Mouse (Mus musculus): Measurements from ENCODE around the gene Zfp442. TPM values are rescaled to one million over a fixed set of nuclear protein-coding genes. Genes with fewer than 3 reads are reported as not detected.

Gene Zfp442
- polyA plus RNA-seq (2017; shearing (Covaris generic)), result 4.7 TPM

GRCm38 (mm10) chr2:150451180-150451919 lies at the start of gene Zfp442:
Gene Zfp442, minus strand, starts transcription at chr2:150451486.

GRCm38 (mm10) chr2:150484939-150485778 lies 33.9 kb upstream of the Zfp442 start, which contains the start of gene Zfp345:
Gene Zfp345, minus strand, starts transcription at chr2:150485091.

GRCm38 (mm10) chr2:150362113-150362877 lies 89.0 kb downstream of the Zfp442 start, which contains the start of gene 3300002I08Rik:
Gene 3300002I08Rik, minus strand, starts transcription at chr2:150362765.

Other genes with a start within 250 kb of the Zfp442 start
- gene Zfp937, start 233.4 kb downstream of the Zfp442 start, polyA plus RNA-seq (2017; shearing (Covaris generic)), result 0.68 TPM
- 4.4 TPM for gene Gm21994, start 195.9 kb downstream of the Zfp442 start, polyA plus RNA-seq (2017; shearing (Covaris generic))
- not detected for gene Gm14124, start 194.0 kb downstream of the Zfp442 start, polyA plus RNA-seq (2017; shearing (Covaris generic))
- 1.8 TPM for gene Gm10130, start 127.8 kb downstream of the Zfp442 start, polyA plus RNA-seq (2017; shearing (Covaris generic))
- gene 3300002I08Rik, start 88.7 kb downstream of the Zfp442 start, polyA plus RNA-seq (2017; shearing (Covaris generic)), result 0.68 TPM
- gene Zfp345, start 33.6 kb upstream of the Zfp442 start, polyA plus RNA-seq (2017; shearing (Covaris generic)), result 0.13 TPM
- gene Cst7, start 118.9 kb upstream of the Zfp442 start, polyA plus RNA-seq (2017; shearing (Covaris generic)), result 153 TPM
- gene Apmap, start 157.1 kb upstream of the Zfp442 start, polyA plus RNA-seq (2017; shearing (Covaris generic)), result 31.5 TPM
- 32.0 TPM for gene Acss1, start 217.0 kb upstream of the Zfp442 start, polyA plus RNA-seq (2017; shearing (Covaris generic))
- gene Vsx1, start 237.9 kb upstream of the Zfp442 start, polyA plus RNA-seq (2017; shearing (Covaris generic)), result 0.16 TPM